Mouse (Mus musculus) right cerebral cortex, postnatal 14 days (tissue): ENCODE measurements around the gene Rora.

Experiments
- DNase-seq: peaks from one replicate; pipeline ENCODE4 v3.0.0; 2022

Gene Rora

GRCm38 (mm10) chr9:68825107-68825506, 171.5 kb downstream of the Rora start:
- no peak for DNase-seq

DNA sequence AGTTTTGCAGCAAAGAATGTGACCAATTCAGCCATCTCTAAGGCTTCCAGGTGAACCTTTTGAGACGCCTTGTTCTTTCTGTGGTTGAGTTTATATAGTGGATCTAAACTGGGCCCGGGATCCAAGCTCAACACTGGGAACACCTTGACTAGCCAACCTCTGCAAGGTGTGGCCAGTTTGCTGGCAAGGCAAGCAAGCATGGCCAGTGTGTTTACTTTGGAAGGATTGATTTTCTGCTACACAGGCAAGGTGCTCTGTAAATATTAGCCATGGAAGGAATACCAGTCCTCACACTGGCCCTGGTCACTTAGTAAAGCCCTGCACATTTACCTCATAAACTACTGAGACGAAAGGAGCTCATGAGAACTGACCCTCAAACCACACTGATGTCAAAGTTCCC, 172.3 kb downstream of the Rora start:
- DNase-seq, result no peak

GRCm38 (mm10) chr9:68827441-68827840, 173.9 kb downstream of the Rora start:
- no peak for DNase-seq

GRCm38 (mm10) chr9:68829903-68830302, 176.3 kb downstream of the Rora start:
- peak; percentile 17 for DNase-seq

- DNase-seq, result no peak
Measured at GRCm38 (mm10) chr9:68833323-68833722, 179.7 kb downstream of the Rora start.

DNA sequence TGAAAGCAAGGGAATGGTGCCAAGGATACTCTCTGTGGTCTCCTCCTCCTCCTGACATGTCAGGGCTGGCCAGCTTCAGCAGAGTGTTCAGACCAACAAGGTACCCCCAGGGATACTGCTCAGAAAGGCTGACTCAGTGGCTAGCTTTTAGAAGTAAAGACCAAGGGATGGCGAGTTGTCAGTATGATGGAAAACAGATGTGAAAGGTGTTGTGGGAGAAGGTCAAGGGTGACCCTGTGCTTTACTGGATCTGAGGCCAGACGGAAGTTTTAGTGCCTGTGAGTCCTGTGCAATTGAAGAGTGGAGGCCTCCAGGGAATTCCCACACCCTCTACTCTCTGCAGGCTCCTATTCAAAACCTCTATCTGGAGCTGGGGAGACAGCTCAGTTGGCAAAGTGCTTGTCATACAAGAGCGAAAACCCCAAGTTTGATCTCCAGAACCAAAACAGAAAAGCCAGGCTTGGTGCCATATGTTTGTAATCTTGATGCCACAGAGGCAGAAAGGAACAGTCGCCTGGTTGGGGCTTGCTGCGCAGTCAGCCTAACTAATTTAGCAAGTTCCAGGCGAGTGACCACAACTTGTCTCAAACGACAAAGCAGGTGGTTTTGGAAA, 181.6 kb downstream of the Rora start:
- DNase-seq, result no peak

DNA sequence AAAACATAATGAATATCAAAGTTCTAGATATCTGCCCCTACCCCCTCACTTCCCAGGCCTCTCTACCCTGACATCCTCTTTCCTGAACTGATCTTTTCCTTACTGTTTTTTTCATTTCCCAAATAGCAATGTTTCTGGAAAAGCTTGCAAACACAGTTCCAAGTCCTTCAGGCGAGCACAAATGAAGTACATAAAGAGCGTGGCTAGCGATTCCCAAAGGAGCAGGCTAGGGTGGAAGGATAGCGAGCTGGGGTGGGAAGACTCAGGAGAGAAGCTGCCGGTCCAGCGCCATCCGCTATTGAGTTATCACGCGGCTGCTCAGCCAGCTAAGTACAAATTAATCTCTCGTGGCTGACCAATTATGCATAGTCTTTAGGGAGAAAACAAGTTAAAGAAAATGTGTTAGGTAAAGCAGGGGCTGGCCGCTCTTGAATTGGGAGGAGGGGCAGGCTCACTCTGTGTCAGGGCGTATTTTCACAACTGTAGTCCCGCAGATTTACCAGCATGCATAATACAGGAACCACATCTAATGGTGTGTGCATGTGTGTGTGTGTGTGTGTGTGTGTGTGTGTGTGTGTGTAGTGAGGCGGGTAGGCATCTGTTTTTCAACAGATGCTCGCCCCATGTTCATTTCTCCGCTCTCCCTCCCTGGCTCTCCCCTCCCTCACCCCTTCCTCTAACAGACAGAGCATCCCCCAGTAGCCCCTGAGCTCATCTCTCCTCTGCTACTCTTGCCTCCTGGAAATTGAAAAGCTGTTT, 188.7 kb downstream of the Rora start:
- DNase-seq, result no peak

- DNase-seq, result no peak
Measured at GRCm38 (mm10) chr9:68845556-68845955, 192.0 kb downstream of the Rora start.

- DNase-seq, result no peak
Measured at GRCm38 (mm10) chr9:68850321-68850720, 196.7 kb downstream of the Rora start.

GRCm38 (mm10) chr9:68852201-68852600, 198.6 kb downstream of the Rora start:
- DNase-seq, result no peak

- DNase-seq, result no peak
Measured at GRCm38 (mm10) chr9:68852934-68853333, 199.3 kb downstream of the Rora start.

GRCm38 (mm10) chr9:68859500-68859899, 205.9 kb downstream of the Rora start:
- DNase-seq, result no peak

GRCm38 (mm10) chr9:68866317-68866716, 212.7 kb downstream of the Rora start:
- DNase-seq, result no peak

DNA sequence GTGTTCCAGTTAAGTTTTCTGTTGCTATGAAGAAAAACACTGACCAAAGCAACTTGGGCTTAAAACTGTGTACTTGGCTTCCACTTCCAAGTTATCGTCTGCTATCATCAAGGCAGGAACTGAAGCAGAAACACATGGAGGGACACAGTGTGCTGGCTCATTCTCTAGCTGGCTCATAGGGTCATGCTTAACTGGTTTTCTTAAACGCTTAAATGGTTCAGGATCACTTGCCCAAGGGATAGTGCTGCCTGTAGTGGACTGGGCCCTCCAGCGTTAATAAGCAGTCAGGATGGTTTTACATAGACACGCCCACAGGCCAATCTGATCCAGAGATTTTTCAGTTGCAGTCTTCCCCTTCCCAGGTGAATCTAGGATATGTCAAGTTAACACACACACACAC, 220.3 kb downstream of the Rora start:
- DNase-seq, result no peak

GRCm38 (mm10) chr9:68874544-68874943, 221.0 kb downstream of the Rora start:
- DNase-seq, result no peak

DNA sequence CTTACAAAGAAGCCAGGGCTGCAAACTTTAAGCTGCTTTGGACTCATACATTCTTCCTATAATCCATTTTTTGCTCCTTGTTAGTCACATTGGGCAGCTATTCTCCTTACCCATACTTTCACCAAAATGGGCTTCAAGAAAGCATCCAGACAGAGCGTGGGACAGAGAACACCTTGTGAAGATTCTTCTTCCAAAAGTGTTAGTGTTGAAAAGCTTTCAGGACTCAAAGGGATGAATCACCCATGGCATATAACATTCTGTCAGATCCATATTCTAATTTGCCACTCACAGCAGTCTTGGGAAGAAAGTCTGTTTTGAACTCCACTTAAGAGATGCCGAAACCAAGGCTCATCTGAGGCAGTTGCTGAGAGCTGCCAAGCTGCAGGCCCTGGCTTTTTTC, 222.2 kb downstream of the Rora start:
- no peak for DNase-seq

GRCm38 (mm10) chr9:68876289-68876688, 222.7 kb downstream of the Rora start:
- no peak for DNase-seq

GRCm38 (mm10) chr9:68881896-68882295, 228.3 kb downstream of the Rora start:
- DNase-seq, result no peak

DNA sequence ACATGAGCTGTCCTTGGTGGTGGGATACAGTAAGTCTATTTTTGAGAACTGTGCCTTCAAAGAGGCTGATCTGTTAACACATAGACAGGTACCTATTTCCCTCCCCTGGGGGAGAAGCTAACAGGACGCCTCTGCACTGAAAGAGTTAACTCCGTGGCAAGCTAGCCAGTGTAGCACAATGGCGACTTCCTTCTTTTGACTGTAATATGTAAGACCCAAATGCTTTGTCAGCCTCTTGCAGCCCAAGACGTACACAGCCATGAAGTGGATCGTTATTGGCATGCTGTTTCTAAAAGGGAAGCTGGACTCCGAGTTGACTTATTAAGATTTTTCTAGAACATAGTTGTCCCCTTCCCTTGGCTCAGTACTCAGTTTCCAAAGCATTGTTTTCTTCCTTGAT, 229.4 kb downstream of the Rora start:
- DNase-seq, result no peak

DNA sequence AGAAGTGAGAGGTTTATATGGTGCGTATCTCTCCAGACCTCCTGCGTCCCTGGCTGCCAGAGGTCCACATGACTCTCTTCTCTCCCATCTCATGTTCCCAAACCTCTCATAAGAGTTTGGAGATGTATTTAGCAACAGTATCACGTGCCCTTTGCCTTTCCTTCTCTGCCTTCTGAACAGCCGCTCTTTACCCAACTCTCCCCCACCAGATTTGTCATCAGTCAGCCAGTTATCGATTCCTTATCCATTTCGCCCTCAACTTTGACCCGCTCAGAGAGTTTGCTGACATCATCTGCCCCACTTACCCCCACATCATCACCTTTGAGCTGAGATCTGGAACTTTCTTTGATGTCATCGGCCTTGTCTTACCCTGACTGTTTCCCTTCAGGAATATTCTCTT, 230.1 kb downstream of the Rora start:
- DNase-seq, result no peak

DNA sequence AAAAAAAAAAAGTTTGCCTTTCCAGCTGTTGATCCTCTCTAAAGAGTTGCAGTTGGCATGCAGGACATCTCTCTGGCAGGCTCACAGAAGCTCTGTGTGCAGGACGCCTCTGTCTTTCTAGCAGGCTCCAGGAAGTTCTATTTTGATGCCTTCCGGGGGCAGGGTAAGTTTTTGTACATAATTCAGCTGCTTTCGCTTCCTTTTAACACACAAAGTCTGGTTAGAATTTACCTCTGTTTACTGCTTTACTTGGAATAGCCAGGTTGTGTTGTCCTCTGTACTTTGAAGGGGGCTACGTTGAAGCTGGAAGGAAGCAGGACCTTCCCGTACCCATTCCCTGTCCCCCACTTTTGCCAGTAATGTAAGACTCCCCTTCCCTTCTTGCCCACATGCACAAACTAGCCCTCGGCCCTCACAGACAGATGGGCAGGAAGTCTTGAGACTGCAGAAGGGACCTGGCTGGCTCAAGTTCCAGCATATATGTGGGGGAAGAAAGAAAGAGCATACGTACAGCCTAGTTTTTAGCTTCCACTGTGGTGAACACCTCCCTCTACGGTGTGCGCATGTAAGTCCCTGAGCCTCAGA, 231.0 kb downstream of the Rora start:
- no peak for DNase-seq

- DNase-seq, result peak; percentile 61
Measured at GRCm38 (mm10) chr9:68888670-68889069, 235.1 kb downstream of the Rora start.

- DNase-seq, result no peak
Measured at GRCm38 (mm10) chr9:68891431-68891830, 237.8 kb downstream of the Rora start.

DNA sequence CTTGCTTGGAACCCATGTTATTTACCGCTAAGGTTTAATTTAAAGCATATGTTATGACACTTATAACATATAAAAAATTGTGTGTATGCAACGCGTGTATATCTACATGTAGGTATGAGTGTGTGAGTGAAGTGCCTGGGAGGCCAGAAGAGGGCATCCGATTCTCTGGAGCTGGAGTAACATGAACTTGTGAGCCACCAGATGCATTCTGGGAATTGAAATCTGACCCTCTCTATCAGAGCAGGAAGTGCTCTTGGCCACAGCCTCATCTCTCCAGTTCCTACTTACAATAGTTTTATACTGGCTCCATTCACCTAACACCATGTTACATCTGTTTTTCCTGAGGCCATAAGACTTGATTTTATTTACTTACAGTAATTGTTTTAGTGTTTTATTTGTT, 238.8 kb downstream of the Rora start:
- no peak for DNase-seq
